ENCODE assay signal across 8 mouse cellular contexts in genomic region chr16:57549061-57550037, GRCm38 (mm10). TPM values are rescaled to one million over a fixed set of nuclear protein-coding genes. Genes with fewer than 3 reads are reported as not detected.
A peak's percentile ranks its signal among the peaks of the same experiment; 100 is the strongest.
DNase-seq lines count a peak whose midpoint lies in the region; ATAC-seq and TF ChIP-seq lines count a peak whose summit lies in the region.

No protein-coding gene starts in this region.

- peak; percentile 55; the same call in 1 of the 2 replicates for TF ChIP-seq POLR2A in heart, adult 2 months (IDR thresholded peaks at IDR 0.05; ENCODE audit: insufficient read depth, low read depth, low read length)

- no peaks in the 10 kb centered on the region for H3K79me2 ChIP-seq in heart, adult 2 months (replicated peaks; ENCODE audit: control insufficient read depth, insufficient read depth, low read length)

- H3K36me3 ChIP-seq in heart, adult 2 months (ENCODE audit: control insufficient read depth, insufficient read depth, low read length): peaks cover 28% of the 10 kb centered on the region
- no peaks in the 10 kb centered on the region for H3K36me3 ChIP-seq in midbrain, postnatal 0 days (ENCODE audit: insufficient read depth, low read length)

- intact Hi-C loops in heart, adult 2 months (cut with DNase I): loop anchor here (2.0 to 5.0 kb wide), 3 partner anchors 17 to 127 kb away; no protein-coding TSS in a partner anchor

- peak overlapping the region; percentile 65 for H3K4me3 ChIP-seq in heart, adult 2 months
- peak overlapping the region; percentile 72 for H3K4me3 ChIP-seq in midbrain, postnatal 0 days (ENCODE audit: low read depth, low read length)

- no peak for TF ChIP-seq CTCF in heart, adult 2 months (IDR thresholded peaks at IDR 0.05)
- no peak for TF ChIP-seq CTCF in midbrain, postnatal 0 days (IDR thresholded peaks at IDR 0.05)

- no peaks in the 10 kb centered on the region for H3K9me3 ChIP-seq in midbrain, postnatal 0 days (ENCODE audit: low read length)

- WGBS in heart, adult 2 months: 2% methylated on average over 64 of the region's 64 CpGs
- WGBS in midbrain, postnatal 0 days: 3% methylated on average over 63 of the region's 64 CpGs

- peak; percentile 17 to 30 for DNase-seq in cerebellum, adult 18-20 months
- no peak for DNase-seq in cerebellum, adult 9-10 months
- DNase-seq in embryo, embryonic 11.5 days (ENCODE audit: low read depth, low spot score): peak; percentile 69
- DNase-seq in heart, adult 2 months: peak; percentile 91 to 92
- DNase-seq in kidney, adult 18-20 months: peak; percentile 80
- DNase-seq in liver: peak; percentile 63
- peak; percentile 53 for DNase-seq in midbrain, postnatal 0 days (ENCODE audit: low spot score)
- peak; percentile 38 to 64 for DNase-seq in spleen, postnatal 14 days (ENCODE audit: low spot score in 2 of 2)

- ATAC-seq in midbrain, postnatal 0 days (ENCODE audit: low FRiP score): peak; percentile 91

- H3K9ac ChIP-seq in heart, adult 2 months (ENCODE audit: low read depth, low read length): peak overlapping the region; percentile 99
- peak overlapping the region; percentile 74 for H3K9ac ChIP-seq in midbrain, postnatal 0 days (replicated peaks; ENCODE audit: low read length, poor library complexity, severe bottlenecking)

- H3K27me3 ChIP-seq in heart, adult 2 months (ENCODE audit: control insufficient read depth, insufficient read depth, low read length): no peaks in the 10 kb centered on the region
- H3K27me3 ChIP-seq in midbrain, postnatal 0 days (ENCODE audit: insufficient read depth, low read length): 0 out of 2 replicates have a peak, but pooled peaks cover 3% of the 10 kb centered on the region

- peak overlapping the region; percentile 98 for H3K4me2 ChIP-seq in midbrain, postnatal 0 days (ENCODE audit: low read depth, low read length, poor library complexity, severe bottlenecking)

- peaks cover 21% of the 10 kb centered on the region for H3K4me1 ChIP-seq in heart, adult 2 months (ENCODE audit: control insufficient read depth, insufficient read depth, low read length)
- H3K4me1 ChIP-seq in midbrain, postnatal 0 days (ENCODE audit: insufficient read depth, low read length): no peaks in the 10 kb centered on the region

- no peak for TF ChIP-seq EP300 in heart, adult 2 months (IDR thresholded peaks at IDR 0.05; ENCODE audit: insufficient read depth, low read depth, low read length)

- H3K27ac ChIP-seq in heart, adult 2 months: peak overlapping the region; percentile 95
- H3K27ac ChIP-seq in midbrain, postnatal 0 days (ENCODE audit: low read depth, low read length): no peak overlapping the region

RNA-seq across cellular contexts. Expression of gene Cmss1, which starts 57.3 kb away (rescaled TPM):
- 10 to 100 TPM; 66.9 to 74.3 TPM for total RNA-seq in heart, adult 2 months (2021)
- polyA plus RNA-seq in heart, adult 2 months (2012; rRNA removed): 17.6 and 30.2 TPM in 2 replicates
- 14.7 and 23.9 TPM in 2 replicates for total RNA-seq in midbrain, postnatal 0 days (2014; rRNA removed)
- 41.3 and 43.4 TPM in 2 replicates for polyA plus RNA-seq in midbrain, postnatal 0 days (2015; fragmentation: Nextera tagmentation; extraction: Ambion mirVana)
